In the genomic region with DNA sequence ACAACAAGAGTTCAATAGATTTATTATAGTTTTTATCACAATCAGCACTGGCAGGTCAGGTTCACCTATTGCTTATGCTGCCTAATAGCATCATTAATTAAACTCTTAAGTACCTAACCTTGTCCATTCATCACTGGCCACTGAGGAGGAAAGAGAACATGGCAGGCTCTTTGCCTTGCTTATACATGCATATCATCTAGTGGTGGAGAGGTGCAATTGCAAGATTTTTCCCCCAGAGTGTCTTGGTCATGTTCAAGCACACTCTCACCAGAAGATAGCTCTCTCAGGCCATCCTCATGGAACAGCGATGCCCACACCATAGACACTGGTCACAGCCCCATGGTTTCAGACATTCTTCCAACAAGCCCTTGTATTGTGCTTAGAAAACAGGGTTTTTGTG, we compare ENCODE assay signal across 8 mouse cellular contexts.
DNase-seq lines count a peak whose midpoint lies in the region; ATAC-seq and TF ChIP-seq lines count a peak whose summit lies in the region.

No protein-coding gene starts in this region.

- 0 out of 2 replicates have a peak, but pooled peaks have one; percentile 16 for TF ChIP-seq CTCF in G1E (IDR thresholded peaks at IDR 0.05; ENCODE audit: low read depth, low read length)

- H3K4me3 ChIP-seq in kidney, embryonic 15.5 days (replicated peaks): no peak overlapping the region
- H3K4me3 ChIP-seq in G1E (ENCODE audit: low read depth, low read length): no peak overlapping the region

- H3K9ac ChIP-seq in kidney, embryonic 15.5 days: no peak overlapping the region

- H3K4me2 ChIP-seq in kidney, embryonic 15.5 days: no peak overlapping the region

- no peaks in the 10 kb centered on the region for H3K27me3 ChIP-seq in kidney, embryonic 15.5 days
- peaks cover 6% of the 10 kb centered on the region; the same call in 1 of the 2 replicates for H3K27me3 ChIP-seq in G1E (ENCODE audit: insufficient read depth, low read length)

- H3K9me3 ChIP-seq in kidney, embryonic 15.5 days (replicated peaks): no peaks in the 10 kb centered on the region
- H3K9me3 ChIP-seq in G1E (replicated peaks): no peaks in the 10 kb centered on the region

- H3K27ac ChIP-seq in kidney, embryonic 15.5 days: no peak overlapping the region

- peaks cover 10% of the 10 kb centered on the region; the same call in 1 of the 2 replicates for H3K4me1 ChIP-seq in kidney, embryonic 15.5 days
- peaks cover 2% of the 10 kb centered on the region; the same call in 1 of the 2 replicates for H3K4me1 ChIP-seq in G1E (ENCODE audit: insufficient read depth, low read depth, low read length)

- ATAC-seq in kidney, embryonic 15.5 days (replicated peaks; ENCODE audit: low FRiP score): no peak
- peak; percentile 8 for ATAC-seq in G1E (ENCODE audit: extremely low read depth, insufficient number of reproducible peaks, low FRiP score, poor library complexity, severe bottlenecking)
- ATAC-seq in megakaryocyte-erythroid progenitor cell, adult 5-6 weeks (replicated peaks; ENCODE audit: low FRiP score, low TSS enrichment, poor library complexity, severe bottlenecking): no peak

- H3K36me3 ChIP-seq in kidney, embryonic 15.5 days: no peaks in the 10 kb centered on the region
- no peaks in the 10 kb centered on the region for H3K36me3 ChIP-seq in G1E (replicated peaks)

- WGBS in kidney, embryonic 15.5 days: 70% methylated on average over 1 of the region's 1 CpGs

- peak; percentile 44 for DNase-seq in kidney, adult 9 months
- DNase-seq in A20 (ENCODE audit: low read depth, low spot score) (peak; percentile 9), G1E (ENCODE audit: low spot score) (no peak)
- peak; percentile 26 for DNase-seq in heart, postnatal 4 days
- no peak for DNase-seq in adrenal gland, postnatal 4 days (ENCODE audit: low spot score in 2 of 2)
- no peak for DNase-seq in cerebellum, postnatal 36 days

Comparison
In these comparisons a context has a peak if more than half of its experiments do, and no peak if none do; other contexts are left out.
1. DNase-seq: peak in kidney, adult 9 months (single experiment), A20 (single experiment) and heart, postnatal 4 days (single experiment); none in G1E (single experiment), adrenal gland, postnatal 4 days (0 of 2) and cerebellum, postnatal 36 days (0 of 2).